Mouse (Mus musculus): ENCODE data around the gene 7530416G11Rik. TPM values are rescaled to one million over a fixed set of nuclear protein-coding genes. Genes with fewer than 3 reads are reported as not detected.
A peak's percentile ranks its signal among the peaks of the same experiment; 100 is the strongest.

Gene 7530416G11Rik
- polyA plus RNA-seq, 2 experiments, result not detected

- ATAC-seq (ENCODE audit: low FRiP score, low read depth), result no peak
- no peak overlapping the region for H3K27ac ChIP-seq (replicated peaks; ENCODE audit: low read depth, low read length)
- no peak for TF ChIP-seq POLR2A (IDR thresholded peaks at IDR 0.05; ENCODE audit: borderline replicate concordance, extremely low read depth, insufficient read depth, insufficient read length)
Measured at GRCm38 (mm10) chr15:85479919-85480318, 23.1 kb downstream of the 7530416G11Rik start.

GRCm38 (mm10) chr15:85479365-85479764, 23.7 kb downstream of the 7530416G11Rik start:
- Histone ChIP-seq H3K27me3 (ENCODE audit: control insufficient read depth, insufficient read depth, low read length) (no peaks in the 10 kb centered on the region), H3K4me3 (replicated peaks; ENCODE audit: low read length) (no peak overlapping the region), H3K9me3 (ENCODE audit: control insufficient read depth, low read length) (no peaks in the 10 kb centered on the region), H3K9ac (ENCODE audit: low read depth, low read length, severe bottlenecking) (no peak overlapping the region), H3K36me3 (ENCODE audit: control insufficient read depth, insufficient read depth, low read length) (no peaks in the 10 kb centered on the region), H3K4me2 (replicated peaks; ENCODE audit: low read depth, low read length, severe bottlenecking) (no peak overlapping the region), H3K27ac (replicated peaks; ENCODE audit: low read depth, low read length) (no peak overlapping the region), H3K4me1 (ENCODE audit: control insufficient read depth, insufficient read depth, low read length) (no peaks in the 10 kb centered on the region; the same call in 1 of the 2 replicates)
- no peak for ATAC-seq (ENCODE audit: low FRiP score, low read depth)
- WGBS, result 74% methylated on average over 12 of the region's 12 CpGs
- DNase-seq (ENCODE audit: low spot score), result peak; percentile 10
- TF ChIP-seq POLR2A (IDR thresholded peaks at IDR 0.05; ENCODE audit: borderline replicate concordance, extremely low read depth, insufficient read depth, insufficient read length), result no peak

More at GRCm38 (mm10) chr15:85479919-85480318, 23.1 kb downstream of the 7530416G11Rik start:
- H3K36me3 ChIP-seq (ENCODE audit: control insufficient read depth, insufficient read depth, low read length), result no peaks in the 10 kb centered on the region
- 58% methylated on average over 5 of the region's 5 CpGs for WGBS
- no peaks in the 10 kb centered on the region; the same call in 1 of the 2 replicates for H3K4me1 ChIP-seq (ENCODE audit: control insufficient read depth, insufficient read depth, low read length)
- H3K9me3 ChIP-seq (ENCODE audit: control insufficient read depth, low read length), result no peaks in the 10 kb centered on the region
- H3K9ac ChIP-seq (ENCODE audit: low read depth, low read length, severe bottlenecking), result no peak overlapping the region
- H3K27me3 ChIP-seq (ENCODE audit: control insufficient read depth, insufficient read depth, low read length), result no peaks in the 10 kb centered on the region
- H3K4me2 ChIP-seq (replicated peaks; ENCODE audit: low read depth, low read length, severe bottlenecking), result no peak overlapping the region
- DNase-seq (ENCODE audit: low spot score), result no peak
- no peak overlapping the region for H3K4me3 ChIP-seq (replicated peaks; ENCODE audit: low read length)

GRCm38 (mm10) chr15:85477584-85477983, 25.4 kb downstream of the 7530416G11Rik start:
- Histone ChIP-seq H3K4me3 (replicated peaks; ENCODE audit: low read length) (no peak overlapping the region), H3K4me1 (ENCODE audit: control insufficient read depth, insufficient read depth, low read length) (no peaks in the 10 kb centered on the region; the same call in 1 of the 2 replicates), H3K9ac (ENCODE audit: low read depth, low read length, severe bottlenecking) (no peak overlapping the region), H3K4me2 (replicated peaks; ENCODE audit: low read depth, low read length, severe bottlenecking) (no peak overlapping the region), H3K27ac (replicated peaks; ENCODE audit: low read depth, low read length) (no peak overlapping the region), H3K36me3 (ENCODE audit: control insufficient read depth, insufficient read depth, low read length) (no peaks in the 10 kb centered on the region), H3K9me3 (ENCODE audit: control insufficient read depth, low read length) (no peaks in the 10 kb centered on the region), H3K27me3 (ENCODE audit: control insufficient read depth, insufficient read depth, low read length) (no peaks in the 10 kb centered on the region)
- DNase-seq (ENCODE audit: low spot score) (no peak), ATAC-seq (ENCODE audit: low FRiP score, low read depth) (no peak)
- TF ChIP-seq POLR2A (IDR thresholded peaks at IDR 0.05; ENCODE audit: borderline replicate concordance, extremely low read depth, insufficient read depth, insufficient read length), result no peak
- WGBS, result 22% methylated on average over 1 of the region's 1 CpGs

GRCm38 (mm10) chr15:85474697-85475096, 28.3 kb downstream of the 7530416G11Rik start:
- no peak for DNase-seq (ENCODE audit: low spot score)
- no peaks in the 10 kb centered on the region for H3K9me3 ChIP-seq (ENCODE audit: control insufficient read depth, low read length)

GRCm38 (mm10) chr15:85469401-85469800, 33.6 kb downstream of the 7530416G11Rik start:
- no peak overlapping the region for H3K9ac ChIP-seq (ENCODE audit: low read depth, low read length, severe bottlenecking)
- H3K27me3 ChIP-seq (ENCODE audit: control insufficient read depth, insufficient read depth, low read length), result no peaks in the 10 kb centered on the region
- TF ChIP-seq POLR2A (IDR thresholded peaks at IDR 0.05; ENCODE audit: borderline replicate concordance, extremely low read depth, insufficient read depth, insufficient read length), result no peak
- H3K4me1 ChIP-seq (ENCODE audit: control insufficient read depth, insufficient read depth, low read length), result no peaks in the 10 kb centered on the region
- no peaks in the 10 kb centered on the region for H3K9me3 ChIP-seq (ENCODE audit: control insufficient read depth, low read length)
- DNase-seq (ENCODE audit: low spot score) (no peak), ATAC-seq (ENCODE audit: low FRiP score, low read depth) (no peak)
- no peak overlapping the region for H3K4me2 ChIP-seq (replicated peaks; ENCODE audit: low read depth, low read length, severe bottlenecking)
- H3K36me3 ChIP-seq (ENCODE audit: control insufficient read depth, insufficient read depth, low read length), result peaks cover 32% of the 10 kb centered on the region
- no peak overlapping the region for H3K27ac ChIP-seq (replicated peaks; ENCODE audit: low read depth, low read length)
- H3K4me3 ChIP-seq (replicated peaks; ENCODE audit: low read length), result no peak overlapping the region
- 83% methylated on average over 6 of the region's 6 CpGs for WGBS

More at GRCm38 (mm10) chr15:85474697-85475096, 28.3 kb downstream of the 7530416G11Rik start:
- ATAC-seq (ENCODE audit: low FRiP score, low read depth), result no peak
- Histone ChIP-seq H3K36me3 (ENCODE audit: control insufficient read depth, insufficient read depth, low read length) (no peaks in the 10 kb centered on the region), H3K9ac (ENCODE audit: low read depth, low read length, severe bottlenecking) (no peak overlapping the region), H3K4me2 (replicated peaks; ENCODE audit: low read depth, low read length, severe bottlenecking) (no peak overlapping the region), H3K4me3 (replicated peaks; ENCODE audit: low read length) (no peak overlapping the region), H3K27me3 (ENCODE audit: control insufficient read depth, insufficient read depth, low read length) (no peaks in the 10 kb centered on the region), H3K27ac (replicated peaks; ENCODE audit: low read depth, low read length) (no peak overlapping the region), H3K4me1 (ENCODE audit: control insufficient read depth, insufficient read depth, low read length) (no peaks in the 10 kb centered on the region)
- TF ChIP-seq POLR2A (IDR thresholded peaks at IDR 0.05; ENCODE audit: borderline replicate concordance, extremely low read depth, insufficient read depth, insufficient read length), result no peak
- WGBS, result 67% methylated on average over 3 of the region's 3 CpGs

Measured in limb, embryonic 14.5 days (tissue).